Mouse (Mus musculus) ES-E14 (cell line): ENCODE measurements around the gene Zfhx3.

Experiments used
- CHD2 ChIP-seq: IDR thresholded peaks from 2 replicates; pipeline ENCODE4 v1.6.1; 2014; ENCODE audit warnings: mild to moderate bottlenecking, low read depth, low read length, inconsistent platforms
- MAFK ChIP-seq: IDR thresholded peaks from 2 replicates; pipeline ENCODE4 v1.6.1; 2014; ENCODE audit warnings: mild to moderate bottlenecking, low read depth, low read length, inconsistent platforms; ENCODE audit not compliant: insufficient read depth
- ZNF384 ChIP-seq: IDR thresholded peaks from 2 replicates; pipeline ENCODE4 v1.6.1; 2012; ENCODE audit warnings: low read depth, low read length, inconsistent platforms

GRCm38 (mm10) chr8:108220511-108220910 lies 278.1 kb downstream of the Zfhx3 start:
- TF ChIP-seq ZNF384 = no peak
- TF ChIP-seq CHD2 = no peak
- no peak for TF ChIP-seq MAFK
